Mouse (Mus musculus): ENCODE results near the gene Gm10203. TPM values are rescaled to one million over a fixed set of nuclear protein-coding genes. Genes with fewer than 3 reads are reported as not detected.
"Not testable (repeated sequence)": the region's sequence is repeated elsewhere in the genome, so short reads cannot be mapped to it uniquely, and the experiment has no call there.

Gene Gm10203
- polyA plus RNA-seq (2012; ENCODE audit: insufficient read depth, low replicate concordance): not detected in 2 replicates

DNA sequence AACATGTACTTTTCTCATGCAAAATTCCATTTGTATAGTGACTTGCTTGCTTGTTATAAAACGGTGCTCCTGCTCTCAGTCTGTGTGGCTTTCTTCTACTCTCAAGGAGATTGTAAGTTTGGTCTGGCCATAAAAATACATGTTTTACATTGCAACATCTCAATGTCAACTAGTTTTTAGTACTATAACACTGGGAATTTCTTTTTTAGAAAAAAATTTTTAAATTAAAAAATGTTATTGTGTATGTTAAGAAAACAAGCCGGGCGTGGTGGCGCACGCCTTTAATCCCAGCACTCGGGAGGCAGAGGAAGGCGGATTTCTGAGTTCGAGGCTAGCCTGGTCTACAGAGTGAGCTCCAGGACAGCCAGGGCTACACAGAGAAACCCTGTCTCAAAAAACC is at the start of gene Gm10203:
Gene Gm10203, plus strand, starts transcription at position 301 of the 400 bp plus-strand sequence.
- not testable (repeated sequence) for H3K9me3 ChIP-seq; H3K36me3 ChIP-seq (replicated peaks; ENCODE audit: low read length); H3K27me3 ChIP-seq (replicated peaks); H3K4me3 ChIP-seq (replicated peaks)
- H3K4me1 ChIP-seq: peaks cover 23% of the 10 kb centered on the region

- no peak overlapping the region for H3K4me3 ChIP-seq (replicated peaks)
- TF ChIP-seq FLI1 (IDR thresholded peaks at IDR 0.05; ENCODE audit: low read length) (no peak), GATA1 (IDR thresholded peaks at IDR 0.05; ENCODE audit: borderline replicate concordance, low read length) (no peak)
- no peaks in the 10 kb centered on the region for H3K9me3 ChIP-seq
- H3K4me1 ChIP-seq: peaks cover 22% of the 10 kb centered on the region
- no peaks in the 10 kb centered on the region for H3K27me3 ChIP-seq (replicated peaks)
- no peaks in the 10 kb centered on the region for H3K36me3 ChIP-seq (replicated peaks; ENCODE audit: low read length)
Measured at GRCm38 (mm10) chr6:149092406-149092805, 37.6 kb upstream of the Gm10203 start.

- H3K4me3 ChIP-seq (replicated peaks): no peak overlapping the region
- TF ChIP-seq FLI1 (IDR thresholded peaks at IDR 0.05; ENCODE audit: low read length) (no peak), GATA1 (IDR thresholded peaks at IDR 0.05; ENCODE audit: borderline replicate concordance, low read length) (no peak)
- H3K27me3 ChIP-seq (replicated peaks): no peaks in the 10 kb centered on the region
- H3K36me3 ChIP-seq (replicated peaks; ENCODE audit: low read length): no peaks in the 10 kb centered on the region
- H3K9me3 ChIP-seq: no peaks in the 10 kb centered on the region
- peaks cover 22% of the 10 kb centered on the region for H3K4me1 ChIP-seq
Measured at GRCm38 (mm10) chr6:149093465-149093864, 36.5 kb upstream of the Gm10203 start.

- no peak overlapping the region for H3K4me3 ChIP-seq (replicated peaks)
- no peak for TF ChIP-seq FLI1 (IDR thresholded peaks at IDR 0.05; ENCODE audit: low read length)
- TF ChIP-seq GATA1 (IDR thresholded peaks at IDR 0.05; ENCODE audit: borderline replicate concordance, low read length): no peak
- H3K4me1 ChIP-seq: peaks cover 21% of the 10 kb centered on the region
- no peaks in the 10 kb centered on the region for H3K27me3 ChIP-seq (replicated peaks)
- no peaks in the 10 kb centered on the region for H3K36me3 ChIP-seq (replicated peaks; ENCODE audit: low read length)
- no peaks in the 10 kb centered on the region for H3K9me3 ChIP-seq
Measured at GRCm38 (mm10) chr6:149094555-149094954, 35.4 kb upstream of the Gm10203 start.

- H3K27me3 ChIP-seq (replicated peaks): peaks cover 2% of the 10 kb centered on the region
- H3K4me1 ChIP-seq: peaks cover 24% of the 10 kb centered on the region
- H3K4me3 ChIP-seq (replicated peaks): no peak overlapping the region
- TF ChIP-seq GATA1 (IDR thresholded peaks at IDR 0.05; ENCODE audit: borderline replicate concordance, low read length): no peak
- no peak for TF ChIP-seq FLI1 (IDR thresholded peaks at IDR 0.05; ENCODE audit: low read length)
- no peaks in the 10 kb centered on the region for H3K9me3 ChIP-seq
- H3K36me3 ChIP-seq (replicated peaks; ENCODE audit: low read length): no peaks in the 10 kb centered on the region
Measured at GRCm38 (mm10) chr6:149095389-149095788, 34.6 kb upstream of the Gm10203 start.

DNA sequence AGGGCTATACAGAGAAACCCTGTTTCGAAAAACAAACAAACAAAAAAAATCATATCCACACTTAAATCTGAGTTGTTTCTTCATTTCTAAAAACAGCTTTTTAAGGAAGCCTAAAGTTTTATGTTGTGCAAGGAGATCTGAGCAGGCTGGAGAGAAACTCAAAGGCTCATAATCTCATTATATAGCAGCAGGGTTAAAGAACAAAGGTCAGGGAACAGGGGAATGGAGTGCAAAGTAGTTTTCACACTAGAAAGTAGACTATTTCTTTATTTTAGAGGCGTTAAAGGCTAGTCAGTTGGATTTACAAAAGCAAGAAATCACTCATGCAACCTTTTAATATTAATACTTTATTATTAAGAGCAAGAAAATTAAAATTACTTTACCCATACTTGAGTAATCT is 33.7 kb upstream of the Gm10203 start:
- H3K9me3 ChIP-seq: no peaks in the 10 kb centered on the region
- H3K36me3 ChIP-seq (replicated peaks; ENCODE audit: low read length): no peaks in the 10 kb centered on the region
- TF ChIP-seq FLI1 (IDR thresholded peaks at IDR 0.05; ENCODE audit: low read length): no peak
- no peak for TF ChIP-seq GATA1 (IDR thresholded peaks at IDR 0.05; ENCODE audit: borderline replicate concordance, low read length)
- peaks cover 31% of the 10 kb centered on the region for H3K4me1 ChIP-seq
- no peak overlapping the region for H3K4me3 ChIP-seq (replicated peaks)
- peaks cover 10% of the 10 kb centered on the region for H3K27me3 ChIP-seq (replicated peaks)

- Histone ChIP-seq H3K36me3 (replicated peaks; ENCODE audit: low read length) (no peaks in the 10 kb centered on the region), H3K27me3 (replicated peaks) (peaks cover 20% of the 10 kb centered on the region), H3K4me1 (peaks cover 36% of the 10 kb centered on the region), H3K9me3 (no peaks in the 10 kb centered on the region), H3K4me3 (replicated peaks) (no peak overlapping the region)
- TF ChIP-seq GATA1 (IDR thresholded peaks at IDR 0.05; ENCODE audit: borderline replicate concordance, low read length) (no peak), FLI1 (IDR thresholded peaks at IDR 0.05; ENCODE audit: low read length) (no peak)
Measured at GRCm38 (mm10) chr6:149097276-149097675, 32.7 kb upstream of the Gm10203 start.

DNA sequence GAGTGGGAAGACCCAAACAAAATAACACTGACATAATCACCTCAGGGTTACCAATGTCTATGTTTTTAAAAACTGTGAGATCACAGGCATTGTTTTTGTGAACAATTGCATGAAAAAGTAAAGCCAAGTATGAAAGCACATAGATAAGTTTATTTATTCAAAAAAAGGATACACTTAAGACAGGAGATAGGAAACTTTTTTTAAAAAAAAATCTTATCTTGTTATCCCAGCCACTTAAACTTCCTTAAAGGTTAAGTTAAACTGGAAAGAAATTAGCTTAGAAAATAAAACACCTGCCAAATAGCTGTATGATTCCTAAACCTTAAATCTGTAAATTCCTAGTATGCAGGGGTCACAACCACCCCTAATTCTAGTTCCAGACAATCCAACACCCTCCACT is 31.0 kb upstream of the Gm10203 start:
- no peaks in the 10 kb centered on the region for H3K9me3 ChIP-seq
- H3K4me3 ChIP-seq (replicated peaks): no peak overlapping the region
- peaks cover 24% of the 10 kb centered on the region for H3K27me3 ChIP-seq (replicated peaks)
- H3K4me1 ChIP-seq: peaks cover 31% of the 10 kb centered on the region
- TF ChIP-seq GATA1 (IDR thresholded peaks at IDR 0.05; ENCODE audit: borderline replicate concordance, low read length): no peak
- no peak for TF ChIP-seq FLI1 (IDR thresholded peaks at IDR 0.05; ENCODE audit: low read length)
- no peaks in the 10 kb centered on the region for H3K36me3 ChIP-seq (replicated peaks; ENCODE audit: low read length)

GRCm38 (mm10) chr6:149100174-149101075 is 29.5 kb upstream of the Gm10203 start:
- TF ChIP-seq GATA1 (IDR thresholded peaks at IDR 0.05; ENCODE audit: borderline replicate concordance, low read length): no peak
- TF ChIP-seq FLI1 (IDR thresholded peaks at IDR 0.05; ENCODE audit: low read length): no peak

DNA sequence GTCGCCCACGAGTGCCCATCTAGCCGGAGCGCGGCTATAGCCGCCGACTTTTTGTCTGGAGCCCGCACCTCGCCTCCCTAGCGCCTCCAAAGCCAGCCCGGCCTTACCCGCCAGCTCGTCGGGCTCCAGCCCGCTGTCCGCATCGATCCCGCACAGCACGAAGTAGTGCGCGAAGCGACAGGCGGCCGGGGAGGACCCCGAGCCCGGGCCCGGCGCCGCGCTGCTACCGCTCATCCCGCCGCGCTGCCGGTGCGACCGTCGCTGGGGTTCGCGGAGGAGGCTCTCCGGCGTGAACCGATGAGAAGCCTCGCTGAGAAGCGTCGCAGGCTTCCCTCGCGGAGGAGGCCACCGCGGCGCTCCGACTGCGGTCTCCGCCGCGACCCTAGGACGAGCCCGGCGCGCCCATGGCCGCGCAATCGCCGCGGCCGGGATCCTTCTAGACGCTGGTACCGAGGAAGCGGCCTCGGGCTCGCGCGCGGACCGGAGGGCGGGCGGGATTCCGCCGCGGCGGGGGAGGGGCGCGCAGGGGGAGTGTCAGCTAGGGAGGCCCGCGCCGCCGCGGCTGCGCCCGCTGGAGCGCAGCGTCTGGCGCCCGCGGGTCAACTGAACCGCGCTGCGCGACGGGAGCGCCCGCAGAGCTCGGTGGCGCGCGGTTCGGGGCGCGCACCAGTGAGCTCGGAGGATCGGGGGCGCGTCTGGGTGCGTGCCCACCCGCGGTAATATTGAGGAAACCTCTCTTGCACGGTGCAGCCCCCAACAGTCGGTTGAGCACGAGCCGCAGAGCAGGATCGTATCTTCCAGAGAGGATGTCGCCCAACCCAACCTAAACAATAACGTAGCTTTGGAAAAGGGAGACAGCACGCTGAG is 28.7 kb upstream of the Gm10203 start, which contains the start of gene Dennd5b:
Gene Dennd5b, minus strand, starts transcription at position 605 of the 867 bp plus-strand sequence.
- Histone ChIP-seq H3K4me1 (peaks cover 18% of the 10 kb centered on the region), H3K36me3 (replicated peaks; ENCODE audit: low read length) (no peaks in the 10 kb centered on the region), H3K4me3 (replicated peaks) (peak within 1 kb of the TSS; percentile 94), H3K9me3 (no peaks in the 10 kb centered on the region), H3K27me3 (replicated peaks) (peaks cover 27% of the 10 kb centered on the region)
- TF ChIP-seq FLI1 (IDR thresholded peaks at IDR 0.05; ENCODE audit: low read length) (no peak), GATA1 (IDR thresholded peaks at IDR 0.05; ENCODE audit: borderline replicate concordance, low read length) (no peak)

More at GRCm38 (mm10) chr6:149100174-149101075, 29.5 kb upstream of the Gm10203 start:
- H3K9me3 ChIP-seq: no peaks in the 10 kb centered on the region
- no peaks in the 10 kb centered on the region for H3K36me3 ChIP-seq (replicated peaks; ENCODE audit: low read length)
- peaks cover 27% of the 10 kb centered on the region for H3K27me3 ChIP-seq (replicated peaks)
- H3K4me3 ChIP-seq (replicated peaks): peak overlapping the region; percentile 94
- peaks cover 18% of the 10 kb centered on the region for H3K4me1 ChIP-seq
